Mouse (Mus musculus): Measurements from ENCODE around the gene Clec12b. TPM values are rescaled to one million over a fixed set of nuclear protein-coding genes. Genes with fewer than 3 reads are reported as not detected.

The Clec12b gene
- not detected for total RNA-seq (2021)
- long read RNA-seq, experiment 1 = 0 reads
- long read RNA-seq, experiment 2 = 0 reads

GRCm38 (mm10) chr6:129385774-129386173 is at the start of gene Clec12b:
Gene Clec12b, minus strand, starts transcription at chr6:129385874.
- intact Hi-C loops (cut with DNase I) = no loop called here
- no peak for DNase-seq (ENCODE audit: low spot score in 2 of 2)

- no peak for DNase-seq (ENCODE audit: low spot score in 2 of 2)
- intact Hi-C loops (cut with DNase I) = no loop called here
Measured at GRCm38 (mm10) chr6:129434239-129434638, 48.6 kb upstream of the Clec12b start.

GRCm38 (mm10) chr6:129427281-129427680 is 41.6 kb upstream of the Clec12b start:
- intact Hi-C loops (cut with DNase I) = no loop called here
- no peak for DNase-seq (ENCODE audit: low spot score in 2 of 2)

- intact Hi-C loops (cut with DNase I) = no loop called here
- DNase-seq (ENCODE audit: low spot score in 2 of 2) = no peak
Measured at GRCm38 (mm10) chr6:129425812-129426211, 40.1 kb upstream of the Clec12b start.

DNA sequence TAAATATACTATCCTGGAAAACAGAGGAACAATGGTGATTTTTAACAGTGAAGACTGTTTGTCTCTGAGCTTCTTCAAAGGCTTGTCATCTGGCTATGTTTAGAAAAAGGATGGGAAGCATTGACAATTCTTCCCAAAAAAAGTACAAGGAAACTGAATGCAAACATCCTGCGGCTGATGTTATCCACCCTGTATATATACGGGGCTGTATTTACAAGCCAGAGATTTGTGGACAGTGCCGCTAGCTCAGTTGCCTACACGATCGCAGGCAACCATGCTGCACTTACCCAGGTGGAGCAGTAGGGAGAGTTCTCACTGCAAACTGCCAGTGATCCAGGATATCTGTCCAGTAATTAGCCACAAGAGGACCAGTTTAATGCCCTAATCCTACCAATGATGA is 39.5 kb upstream of the Clec12b start:
- DNase-seq (ENCODE audit: low spot score in 2 of 2) = no peak
- intact Hi-C loops (cut with DNase I) = no loop called here

- peak; percentile 63 to 78 for DNase-seq (ENCODE audit: low spot score in 2 of 2)
- intact Hi-C loops (cut with DNase I) = no loop called here
Measured at GRCm38 (mm10) chr6:129423734-129424072, 38.0 kb upstream of the Clec12b start.

DNA sequence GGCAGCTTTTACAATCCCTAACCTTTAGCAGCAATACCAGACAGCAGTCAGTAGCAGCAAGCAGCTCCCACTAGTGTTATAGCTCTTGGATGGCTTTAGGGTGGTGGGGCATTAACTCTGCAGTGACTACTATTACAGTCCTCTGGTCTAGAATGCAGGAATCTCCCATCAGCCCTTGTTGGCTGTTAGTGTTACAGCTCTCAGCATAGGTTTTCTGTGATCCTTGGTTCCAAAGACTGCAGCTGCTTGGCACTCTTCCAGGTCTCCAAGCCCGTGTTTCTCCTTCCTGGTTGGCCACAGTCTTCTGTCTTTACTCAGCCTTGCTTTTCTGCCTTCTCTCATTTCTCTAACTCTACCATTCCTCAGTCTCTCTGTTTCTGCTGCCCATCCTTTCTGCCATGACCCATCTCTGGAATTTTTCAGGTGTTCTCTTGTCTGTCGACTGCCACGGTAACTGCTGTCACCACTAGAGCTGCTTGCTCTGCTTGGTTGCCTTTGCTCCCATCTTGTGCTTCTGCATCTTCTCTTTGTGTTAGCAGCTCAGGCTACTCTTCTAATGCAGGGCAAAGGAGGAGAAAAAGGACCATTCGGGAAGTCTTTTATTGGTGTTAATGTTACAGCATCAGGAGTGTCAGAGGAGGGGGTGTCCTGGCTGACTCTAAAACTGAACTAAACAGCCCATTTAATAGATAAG is 37.5 kb upstream of the Clec12b start:
- DNase-seq (ENCODE audit: low spot score in 2 of 2) = no peak
- intact Hi-C loops (cut with DNase I) = no loop called here

DNA sequence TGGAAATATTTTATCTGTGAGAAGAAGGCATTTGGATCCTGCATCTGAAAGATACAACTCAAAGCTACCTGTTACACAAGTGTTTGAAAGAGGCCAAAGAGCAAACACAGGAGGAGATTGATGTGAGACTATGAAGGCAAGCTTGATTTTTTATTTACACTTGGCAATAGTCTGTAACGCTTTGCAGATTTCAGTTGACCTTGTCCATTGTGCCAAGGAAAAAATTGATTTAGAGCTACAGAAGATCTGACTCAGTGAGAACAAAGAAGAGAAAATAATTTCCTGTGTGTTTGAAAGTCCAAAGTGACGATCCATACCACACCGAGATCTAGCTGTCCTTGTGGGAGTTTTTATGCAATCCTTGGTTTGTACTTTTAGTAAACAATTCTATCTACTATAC is 36.6 kb upstream of the Clec12b start:
- intact Hi-C loops (cut with DNase I) = no loop called here
- no peak for DNase-seq (ENCODE audit: low spot score in 2 of 2)

GRCm38 (mm10) chr6:129414177-129414576 is 28.5 kb upstream of the Clec12b start:
- intact Hi-C loops (cut with DNase I) = no loop called here
- no peak for DNase-seq (ENCODE audit: low spot score in 2 of 2)

DNA sequence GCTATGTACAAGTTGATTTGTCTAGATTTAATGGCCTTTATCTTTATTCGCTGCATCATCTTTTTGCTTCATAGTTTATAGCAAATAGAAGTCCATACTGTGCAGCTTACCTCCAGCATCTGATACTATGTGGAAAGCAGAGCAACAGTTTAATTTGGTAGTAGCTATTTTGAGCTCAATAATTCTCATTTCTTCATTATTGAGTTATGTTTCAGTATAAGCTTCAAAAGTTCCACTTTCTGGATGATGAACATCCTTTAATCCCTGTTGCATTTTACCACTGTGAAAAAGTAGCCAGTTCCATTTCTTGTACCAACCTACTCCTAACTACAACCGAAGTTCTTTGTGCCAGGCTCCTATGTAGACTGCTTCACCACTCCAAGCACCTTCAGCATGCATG is 22.9 kb upstream of the Clec12b start, which contains the start of gene Clec9a:
TSS of gene Clec9a (plus strand) at position 301 of the 400 bp plus-strand sequence.
- no peak for DNase-seq (ENCODE audit: low spot score in 2 of 2)

GRCm38 (mm10) chr6:129407324-129407723 is 21.6 kb upstream of the Clec12b start:
- no peak for DNase-seq (ENCODE audit: low spot score in 2 of 2)
- intact Hi-C loops (cut with DNase I) = no loop called here

More for the DNA sequence above, 22.9 kb upstream of the Clec12b start, which contains the start of gene Clec9a:
- intact Hi-C loops (cut with DNase I) = no loop called here

DNA sequence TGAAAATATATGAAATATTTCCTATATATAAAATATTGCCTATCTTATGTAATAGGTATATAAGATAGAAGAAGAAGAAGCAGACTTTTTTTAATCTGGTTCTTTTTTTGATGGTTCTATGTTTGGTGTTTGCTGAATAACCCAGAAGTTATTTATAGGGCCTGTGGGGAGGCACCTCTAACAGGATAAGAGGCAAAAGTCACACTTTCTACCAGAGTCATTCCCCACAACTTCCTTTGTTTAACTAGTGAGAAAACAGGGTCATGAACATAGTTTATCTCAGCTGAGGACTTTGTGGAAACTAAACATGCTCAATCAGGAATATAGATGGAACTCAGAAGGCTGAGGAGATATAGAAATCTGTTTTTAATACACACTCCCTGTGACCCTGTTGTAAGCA is 20.3 kb upstream of the Clec12b start:
- intact Hi-C loops (cut with DNase I) = no loop called here
- DNase-seq (ENCODE audit: low spot score in 2 of 2) = no peak

- intact Hi-C loops (cut with DNase I) = no loop called here
- DNase-seq (ENCODE audit: low spot score in 2 of 2) = no peak
Measured at GRCm38 (mm10) chr6:129403391-129403790, 17.7 kb upstream of the Clec12b start.

DNA sequence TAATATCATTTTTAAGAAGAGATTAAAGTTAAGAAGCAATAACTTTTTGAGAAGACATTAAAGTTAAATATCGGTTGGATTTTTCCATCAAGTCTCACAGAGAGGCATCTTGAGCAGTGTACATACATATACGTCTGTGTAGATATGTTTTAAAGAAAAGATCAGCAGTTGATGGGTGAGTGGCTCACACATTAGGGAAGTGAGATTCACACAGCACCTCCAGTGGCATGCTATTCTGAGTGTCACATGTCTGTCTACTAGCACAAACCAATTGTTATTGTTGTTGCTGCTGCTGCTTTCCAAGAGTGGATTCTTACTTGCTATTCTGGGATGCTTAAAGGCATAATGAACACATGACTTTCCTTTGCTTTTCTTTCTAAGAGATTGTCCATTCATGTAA is 16.7 kb upstream of the Clec12b start:
- DNase-seq (ENCODE audit: low spot score in 2 of 2) = no peak
- intact Hi-C loops (cut with DNase I) = no loop called here

GRCm38 (mm10) chr6:129399945-129400344 is 14.3 kb upstream of the Clec12b start:
- intact Hi-C loops (cut with DNase I) = no loop called here
- DNase-seq (ENCODE audit: low spot score in 2 of 2) = no peak

GRCm38 (mm10) chr6:129396997-129397396 is 11.3 kb upstream of the Clec12b start, which contains the start of gene Clec1b:
Gene Clec1b, plus strand, starts transcription at chr6:129397297.
- DNase-seq (ENCODE audit: low spot score in 2 of 2) = no peak
- intact Hi-C loops (cut with DNase I) = no loop called here

- no peak for DNase-seq (ENCODE audit: low spot score in 2 of 2)
- intact Hi-C loops (cut with DNase I) = loop anchor here (1.0 to 2.0 kb wide), 3 partner anchors 83 to 166 kb away; no protein-coding TSS in a partner anchor
Measured at GRCm38 (mm10) chr6:129393732-129394131, 8.1 kb upstream of the Clec12b start.

- intact Hi-C loops (cut with DNase I) = loop anchor here (1.0 to 2.0 kb wide), 2 partner anchors 124 to 166 kb away; no protein-coding TSS in a partner anchor
- DNase-seq (ENCODE audit: low spot score in 2 of 2) = peak in 1 of 2 experiments; percentile 37
Measured at GRCm38 (mm10) chr6:129393087-129393720, 7.5 kb upstream of the Clec12b start.

GRCm38 (mm10) chr6:129385000-129385399 is 674 bp downstream of the Clec12b start:
- DNase-seq (ENCODE audit: low spot score in 2 of 2) = no peak
- intact Hi-C loops (cut with DNase I) = no loop called here

- intact Hi-C loops (cut with DNase I) = no loop called here
Measured at GRCm38 (mm10) chr6:129383466-129383865, 2.2 kb downstream of the Clec12b start.

DNA sequence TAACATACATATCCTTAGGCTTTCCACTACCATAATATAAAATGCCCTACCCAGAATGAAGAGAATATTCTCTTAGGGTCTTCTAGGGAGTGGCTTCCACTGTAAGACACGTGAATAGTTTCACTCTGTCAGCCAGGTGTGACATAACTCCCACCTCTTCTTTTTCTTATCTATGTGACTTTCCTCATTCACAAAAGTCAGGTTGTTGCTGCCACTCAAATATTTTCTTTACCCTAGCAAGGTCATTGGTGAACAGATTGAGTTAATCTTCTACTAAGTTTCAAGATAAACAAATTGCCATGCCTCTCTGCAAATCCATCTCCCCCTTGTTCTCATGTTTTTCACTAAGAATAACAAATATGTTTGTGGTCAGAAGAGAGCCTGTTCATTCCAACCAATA is 3.9 kb downstream of the Clec12b start:
- DNase-seq (ENCODE audit: low spot score in 2 of 2) = no peak
- intact Hi-C loops (cut with DNase I) = no loop called here

More at GRCm38 (mm10) chr6:129383466-129383865, 2.2 kb downstream of the Clec12b start:
- DNase-seq (ENCODE audit: low spot score in 2 of 2) = no peak

All from left cerebral cortex, postnatal 14 days (tissue).